In the genomic region with DNA sequence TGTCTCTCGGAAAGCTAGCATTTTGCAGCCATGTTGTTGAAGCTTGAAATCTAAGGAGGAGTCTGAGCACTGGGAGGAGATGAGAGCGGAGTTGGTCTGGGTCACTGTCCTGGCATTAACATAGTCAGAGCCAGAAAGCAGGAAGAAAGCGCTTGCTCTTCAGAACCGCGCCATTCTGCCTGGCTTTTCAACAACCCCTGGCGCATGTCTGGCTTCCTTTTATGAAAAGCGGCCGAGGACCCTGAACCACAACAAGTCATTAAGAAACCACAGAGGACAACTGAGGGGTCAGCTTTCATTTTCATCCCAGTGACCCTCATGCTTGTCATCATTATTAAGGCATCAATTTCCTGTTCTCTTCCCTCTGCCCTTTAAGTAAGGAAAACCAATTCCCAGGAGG, we compare ENCODE assay signal across 8 mouse cellular contexts.
DNase-seq lines count a peak whose midpoint lies in the region; ATAC-seq lines count a peak whose summit lies in the region.
"Had no signal": no experiment of that assay in that cellular context is flagged by ENCODE, and none has a peak within 500 bp of the region (broad histone marks: within the 10 kb centered on the region; RNA-seq: fewer than 3 reads in every experiment).

No protein-coding gene starts in this region.

- H3K9me3 ChIP-seq in embryonic facial prominence, embryonic 13.5 days = no peaks in the 10 kb centered on the region
- no peaks in the 10 kb centered on the region for H3K9me3 ChIP-seq in kidney, embryonic 15.5 days (replicated peaks)
- no peaks in the 10 kb centered on the region for H3K9me3 ChIP-seq in midbrain, embryonic 14.5 days (ENCODE audit: control insufficient read depth, low read length)
- H3K9me3 ChIP-seq in intestine, embryonic 15.5 days = no peaks in the 10 kb centered on the region
- H3K9me3 ChIP-seq: liver, embryonic 13.5 days had no signal

- WGBS in embryonic facial prominence, embryonic 13.5 days = 27% methylated on average over 8 of the region's 8 CpGs
- 15% methylated on average over 8 of the region's 8 CpGs for WGBS in kidney, embryonic 15.5 days
- 24% methylated on average over 8 of the region's 8 CpGs for WGBS in midbrain, embryonic 14.5 days
- 48% methylated on average over 8 of the region's 8 CpGs for whole genome bisulfite sequencing in intestine, embryonic 15.5 days

- DNase-seq in midbrain, embryonic 14.5 days = peak; percentile 35
- DNase-seq in yolk sac, embryonic 10.5 days (ENCODE audit: low spot score) = no peak
- DNase-seq: liver, embryonic 13.5 days had no signal

- H3K36me3 ChIP-seq in embryonic facial prominence, embryonic 13.5 days = no peaks in the 10 kb centered on the region
- H3K36me3 ChIP-seq in kidney, embryonic 15.5 days = no peaks in the 10 kb centered on the region
- H3K36me3 ChIP-seq in midbrain, embryonic 14.5 days (ENCODE audit: control insufficient read depth, insufficient read depth, low read length) = no peaks in the 10 kb centered on the region
- no peaks in the 10 kb centered on the region for H3K36me3 ChIP-seq in intestine, embryonic 15.5 days
- H3K36me3 ChIP-seq: liver, embryonic 13.5 days had no signal

- peak overlapping the region; percentile 59 for H3K9ac ChIP-seq in embryonic facial prominence, embryonic 13.5 days
- H3K9ac ChIP-seq in kidney, embryonic 15.5 days = no peak overlapping the region
- H3K9ac ChIP-seq in midbrain, embryonic 14.5 days (replicated peaks; ENCODE audit: low read length) = no peak overlapping the region
- no peak overlapping the region for H3K9ac ChIP-seq in intestine, embryonic 15.5 days
- H3K9ac ChIP-seq: liver, embryonic 13.5 days had no signal

- peak overlapping the region; percentile 37 for H3K4me3 ChIP-seq in brown adipose tissue, adult 24 weeks (ENCODE audit: insufficient read depth, low read depth, low read length)
- H3K4me3 ChIP-seq in embryonic facial prominence, embryonic 13.5 days = peak overlapping the region; percentile 21; the same call in 1 of the 2 replicates
- 0 out of 2 replicates have a peak overlapping the region, but pooled peaks have one; percentile 8 for H3K4me3 ChIP-seq in kidney, embryonic 15.5 days (replicated peaks)
- no peak overlapping the region for H3K4me3 ChIP-seq in midbrain, embryonic 14.5 days (replicated peaks; ENCODE audit: low read depth, low read length)
- no peak overlapping the region for H3K4me3 ChIP-seq in intestine, embryonic 15.5 days (replicated peaks)
- H3K4me3 ChIP-seq: liver, embryonic 13.5 days had no signal

- peak overlapping the region; percentile 41 for H3K4me2 ChIP-seq in embryonic facial prominence, embryonic 13.5 days
- peak overlapping the region; percentile 40 for H3K4me2 ChIP-seq in kidney, embryonic 15.5 days
- peak overlapping the region; percentile 30; the same call in 1 of the 2 replicates for H3K4me2 ChIP-seq in midbrain, embryonic 14.5 days (ENCODE audit: low read length)
- no peak overlapping the region; the same call in 1 of the 2 replicates for H3K4me2 ChIP-seq in intestine, embryonic 15.5 days (replicated peaks)
- H3K4me2 ChIP-seq: liver, embryonic 13.5 days had no signal

- no peak for ATAC-seq in embryonic facial prominence, embryonic 13.5 days (ENCODE audit: insufficient number of reproducible peaks, insufficient read depth, low FRiP score, low TSS enrichment, low read depth)
- ATAC-seq in kidney, embryonic 15.5 days (replicated peaks; ENCODE audit: low FRiP score) = no peak
- ATAC-seq in midbrain, embryonic 14.5 days (ENCODE audit: low FRiP score, low TSS enrichment) = no peak
- no peak for ATAC-seq in CD4-positive, CD25-positive, alpha-beta regulatory T cell, adult 4 months
- no peak for ATAC-seq in intestine, embryonic 15.5 days

- H3K27ac ChIP-seq in brown adipose tissue, adult 24 weeks (replicated peaks; ENCODE audit: low read depth, low read length) = peak overlapping the region; percentile 41; the same call in 1 of the 2 replicates
- no peak overlapping the region for H3K27ac ChIP-seq in embryonic facial prominence, embryonic 13.5 days
- peak overlapping the region; percentile 45; the same call in 1 of the 2 replicates for H3K27ac ChIP-seq in kidney, embryonic 15.5 days
- no peak overlapping the region for H3K27ac ChIP-seq in midbrain, embryonic 14.5 days (replicated peaks; ENCODE audit: low read depth, low read length)
- H3K27ac ChIP-seq in intestine, embryonic 15.5 days = no peak overlapping the region
- H3K27ac ChIP-seq: liver, embryonic 13.5 days had no signal

- no peaks in the 10 kb centered on the region for H3K27me3 ChIP-seq in embryonic facial prominence, embryonic 13.5 days
- H3K27me3 ChIP-seq in kidney, embryonic 15.5 days = no peaks in the 10 kb centered on the region
- no peaks in the 10 kb centered on the region; the same call in 1 of the 2 replicates for H3K27me3 ChIP-seq in midbrain, embryonic 14.5 days (ENCODE audit: control insufficient read depth, insufficient read depth, low read length)
- H3K27me3 ChIP-seq in intestine, embryonic 15.5 days (replicated peaks) = no peaks in the 10 kb centered on the region
- H3K27me3 ChIP-seq: liver, embryonic 13.5 days had no signal

- peaks cover 10% of the 10 kb centered on the region; the same call in 1 of the 2 replicates for H3K4me1 ChIP-seq in brown adipose tissue, adult 24 weeks (ENCODE audit: control insufficient read depth, insufficient read depth, insufficient read length, low read length)
- H3K4me1 ChIP-seq in embryonic facial prominence, embryonic 13.5 days = peaks cover 7% of the 10 kb centered on the region; the same call in 1 of the 2 replicates
- peaks cover 18% of the 10 kb centered on the region for H3K4me1 ChIP-seq in kidney, embryonic 15.5 days
- peaks cover 17% of the 10 kb centered on the region for H3K4me1 ChIP-seq in midbrain, embryonic 14.5 days (ENCODE audit: control insufficient read depth, insufficient read depth, low read length)
- H3K4me1 ChIP-seq in intestine, embryonic 15.5 days (replicated peaks) = 0 out of 2 replicates have a peak, but pooled peaks cover 3% of the 10 kb centered on the region

Comparison
In these comparisons a context has a peak if more than half of its experiments do, and no peak if none do; other contexts are left out.
1. H3K27ac ChIP-seq: peak in brown adipose tissue, adult 24 weeks (single experiment) and kidney, embryonic 15.5 days (single experiment); none in embryonic facial prominence, embryonic 13.5 days (single experiment), midbrain, embryonic 14.5 days (single experiment) and intestine, embryonic 15.5 days (single experiment).
2. H3K4me3 ChIP-seq: peak in brown adipose tissue, adult 24 weeks (single experiment), embryonic facial prominence, embryonic 13.5 days (single experiment) and kidney, embryonic 15.5 days (single experiment); none in midbrain, embryonic 14.5 days (single experiment) and intestine, embryonic 15.5 days (single experiment).